Mouse (Mus musculus): ENCODE results near the gene Ddi2.

DNA sequence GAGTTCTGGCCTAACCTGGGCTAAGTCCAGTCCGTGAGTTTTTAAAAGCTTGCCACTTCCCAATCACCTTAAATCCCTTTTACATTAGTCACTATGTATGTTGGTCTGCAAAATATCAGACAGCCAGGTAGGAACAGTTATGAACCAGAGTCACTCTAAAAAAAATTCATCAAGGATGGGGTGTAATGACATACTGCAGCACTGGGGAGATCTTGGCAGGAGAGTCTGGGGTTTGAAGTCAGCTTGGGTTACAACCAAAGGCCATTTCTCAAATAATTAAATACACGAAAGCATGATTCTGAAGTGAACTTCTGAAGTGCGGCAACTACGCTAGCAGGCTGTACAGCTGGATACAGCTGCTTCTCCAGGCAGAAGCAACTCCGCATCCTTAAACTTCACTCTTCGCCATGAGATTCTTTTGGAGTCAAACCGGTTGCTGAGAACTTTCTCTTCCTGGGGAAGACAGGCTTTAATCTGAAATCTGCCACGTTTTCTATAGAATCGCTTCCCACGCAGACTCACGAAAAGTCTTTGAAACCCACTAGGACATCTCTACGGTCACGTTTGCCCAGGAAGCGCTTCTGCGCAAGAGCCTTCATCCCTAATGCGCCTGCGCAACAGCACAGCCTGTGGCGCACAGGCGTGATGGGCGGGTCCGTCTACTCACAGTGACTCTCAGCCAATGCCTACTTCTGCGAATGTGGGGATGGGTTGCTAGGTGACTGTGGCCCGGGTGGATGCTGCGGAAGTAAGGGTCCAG is 11.4 kb upstream of the Ddi2 start:
- no peak for TF ChIP-seq CTCF (conservative IDR thresholded peaks at IDR 0.05; ENCODE audit: insufficient read depth, insufficient read length, low read depth, low read length)
- peak; percentile 35 for TF ChIP-seq POLR2A (IDR thresholded peaks at IDR 0.05; ENCODE audit: low read depth, low read length)

All from kidney, adult 2 months (tissue).